Mouse (Mus musculus) E14TG2a.4 (cell line): ENCODE measurements around the gene Itgb5.

Source experiments
- H3K27me3 ChIP-seq: 2 replicates; pipeline ENCODE4 v1.6.1; 2014; ENCODE audit warnings: low read length, control low read depth; ENCODE audit not compliant: insufficient read depth
- H3K36me3 ChIP-seq: 2 replicates; pipeline ENCODE4 v1.6.1; 2014; ENCODE audit warnings: low read length, control low read depth; ENCODE audit not compliant: insufficient read depth
- H3K4me1 ChIP-seq: replicated peaks from 2 replicates; pipeline ENCODE4 v1.6.1; 2014; ENCODE audit warnings: low read depth, low read length, control low read depth
- H3K4me3 ChIP-seq: replicated peaks from 2 replicates; pipeline ENCODE4 v1.5.1; 2014; ENCODE audit warnings: mild to moderate bottlenecking, low read length
- H3K9me3 ChIP-seq: 2 replicates; pipeline ENCODE4 v1.6.1; 2014; ENCODE audit warnings: low read length, control low read depth
- CTCF ChIP-seq: conservative IDR thresholded peaks from 2 replicates; pipeline ENCODE4 v1.5.1; 2014; ENCODE audit warnings: low read length
- NANOG ChIP-seq: IDR thresholded peaks from 2 replicates; pipeline ENCODE4 v1.6.1; 2014; ENCODE audit warnings: borderline replicate concordance, low read length, mixed read lengths
- POU5F1 ChIP-seq: IDR thresholded peaks from 2 replicates; pipeline ENCODE4 v1.6.1; 2014; ENCODE audit warnings: low read length, borderline replicate concordance

The Itgb5 gene

DNA sequence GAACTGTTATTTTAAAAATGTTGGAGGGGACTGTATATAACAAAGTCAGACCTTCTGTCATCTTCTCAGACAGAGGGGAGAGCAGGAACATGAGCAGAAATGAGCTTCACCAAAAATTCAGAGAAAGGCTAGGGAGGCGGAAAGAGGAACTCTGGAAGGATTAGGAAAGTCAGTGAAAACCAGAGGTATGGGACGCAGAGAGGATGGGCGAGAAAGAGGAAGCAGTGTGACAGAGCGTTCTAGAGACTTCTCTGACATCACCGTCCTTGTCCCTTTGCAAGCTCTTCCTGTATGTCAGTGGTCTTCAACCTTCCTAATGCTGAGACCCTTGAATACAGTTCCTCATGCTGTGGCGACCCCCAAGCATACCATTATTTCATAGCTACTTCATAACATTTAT lies 155.9 kb downstream of the Itgb5 start:
- Histone ChIP-seq H3K4me3 (no peak overlapping the region), H3K9me3 (peaks cover 41% of the 10 kb centered on the region), H3K4me1 (peaks cover 17% of the 10 kb centered on the region), H3K36me3 (no peaks in the 10 kb centered on the region), H3K27me3 (no peaks in the 10 kb centered on the region)
- TF ChIP-seq CTCF (no peak), POU5F1 (no peak), NANOG (no peak)

DNA sequence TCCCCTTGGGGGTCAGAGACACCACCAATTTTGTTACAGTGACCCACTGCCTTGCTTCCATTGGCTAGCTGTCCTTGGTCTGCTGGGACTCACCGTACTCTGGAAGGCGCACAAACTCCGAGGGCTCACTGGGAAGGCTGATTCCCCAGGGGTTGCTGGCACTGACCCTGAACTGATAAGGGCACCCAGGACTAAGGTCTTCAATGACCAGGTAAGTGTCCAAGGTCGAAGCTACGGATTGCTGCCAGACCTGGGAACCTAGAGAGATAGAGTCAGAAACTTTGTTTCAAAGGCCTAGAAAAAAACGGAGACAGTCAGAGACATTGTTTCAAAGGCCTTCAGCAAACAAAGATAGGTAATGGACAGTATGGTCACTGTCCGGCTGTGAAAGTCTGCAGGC lies 157.5 kb downstream of the Itgb5 start:
- Histone ChIP-seq H3K9me3 (peaks cover 41% of the 10 kb centered on the region), H3K27me3 (no peaks in the 10 kb centered on the region)
- TF ChIP-seq CTCF (no peak), POU5F1 (no peak), NANOG (no peak)

DNA sequence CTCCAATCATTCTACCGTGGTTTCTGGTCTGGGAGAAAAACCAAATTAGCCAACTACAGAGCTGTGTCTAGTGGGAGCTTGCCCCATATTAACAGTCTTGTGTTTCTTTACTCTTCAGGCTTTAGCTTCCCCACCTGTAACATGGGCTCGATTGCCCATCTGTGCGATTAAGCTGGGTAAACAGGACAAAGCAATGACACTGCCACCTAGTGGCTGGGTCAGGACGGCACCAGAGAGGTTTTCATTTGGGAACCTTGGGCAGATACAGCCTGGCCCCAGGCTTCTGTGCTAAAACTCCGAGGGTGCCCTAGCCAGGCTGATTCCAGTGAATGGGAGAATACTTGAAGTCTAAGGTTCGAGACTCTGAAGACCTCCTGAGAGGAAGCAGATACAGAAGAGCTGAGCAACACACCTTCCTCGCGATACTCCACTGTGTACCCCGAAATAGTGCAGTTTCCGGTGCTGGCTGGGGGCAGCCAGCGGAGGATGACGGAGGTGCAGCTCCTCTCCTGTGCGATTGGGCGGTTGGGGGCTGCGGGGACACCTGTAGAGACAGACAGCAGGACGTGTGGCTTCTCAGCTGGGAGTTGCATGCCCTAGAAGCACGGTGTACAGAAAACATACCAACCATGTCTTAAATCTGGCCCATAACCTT lies 159.0 kb downstream of the Itgb5 start:
- no peaks in the 10 kb centered on the region for H3K36me3 ChIP-seq
- peaks cover 26% of the 10 kb centered on the region for H3K4me1 ChIP-seq
- TF ChIP-seq POU5F1 (no peak), CTCF (peak; percentile 76), NANOG (no peak)
- no peak overlapping the region for H3K4me3 ChIP-seq
- no peaks in the 10 kb centered on the region for H3K27me3 ChIP-seq
- H3K9me3 ChIP-seq: peaks cover 40% of the 10 kb centered on the region

More for the DNA sequence above, 157.5 kb downstream of the Itgb5 start:
- peaks cover 26% of the 10 kb centered on the region for H3K4me1 ChIP-seq
- no peaks in the 10 kb centered on the region for H3K36me3 ChIP-seq
- H3K4me3 ChIP-seq: no peak overlapping the region

DNA sequence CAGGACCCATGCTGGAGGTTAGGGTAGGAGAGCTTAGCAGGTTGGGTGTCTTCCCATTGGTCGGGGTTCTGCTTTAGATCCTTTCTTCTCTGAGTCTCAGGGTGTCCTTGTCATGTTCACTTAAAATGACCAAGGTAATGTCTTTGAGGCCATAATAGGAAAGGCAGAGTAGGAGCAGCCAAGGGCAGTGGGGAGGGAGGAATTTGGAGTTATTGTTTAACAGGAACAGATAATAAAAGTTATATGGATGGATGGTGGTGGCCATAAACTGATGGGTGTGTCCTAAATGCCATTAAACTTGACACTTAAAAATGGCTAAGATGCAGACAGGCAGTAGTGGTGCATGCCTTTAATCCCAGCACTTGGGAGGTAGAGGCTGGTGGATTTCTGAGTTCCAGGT lies 159.6 kb downstream of the Itgb5 start:
- Histone ChIP-seq H3K4me1 (peaks cover 26% of the 10 kb centered on the region), H3K27me3 (no peaks in the 10 kb centered on the region), H3K4me3 (no peak overlapping the region), H3K9me3 (peaks cover 35% of the 10 kb centered on the region), H3K36me3 (no peaks in the 10 kb centered on the region)
- no peak for TF ChIP-seq POU5F1
- TF ChIP-seq CTCF: no peak
- no peak for TF ChIP-seq NANOG

DNA sequence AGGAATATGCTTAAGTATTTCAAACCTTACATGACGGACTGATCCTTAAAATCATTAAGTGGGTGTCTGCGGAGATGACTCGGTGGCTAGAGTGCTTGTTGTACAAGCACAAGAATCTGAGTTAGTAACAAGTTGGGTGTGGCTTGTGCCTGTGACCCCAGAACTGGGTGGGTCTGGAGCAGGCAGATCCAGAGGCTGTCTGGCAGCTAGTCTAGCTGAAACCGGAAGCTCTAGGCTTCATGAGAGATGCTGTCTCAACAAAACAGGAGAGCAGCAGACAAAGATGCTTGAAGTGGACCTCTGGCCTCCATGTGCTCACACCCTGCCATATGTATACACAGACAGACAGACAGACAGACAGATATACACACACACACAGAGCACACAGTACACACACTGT lies 161.2 kb downstream of the Itgb5 start:
- Histone ChIP-seq H3K27me3 (no peaks in the 10 kb centered on the region), H3K4me1 (peaks cover 33% of the 10 kb centered on the region), H3K36me3 (no peaks in the 10 kb centered on the region), H3K4me3 (no peak overlapping the region), H3K9me3 (peaks cover 19% of the 10 kb centered on the region)
- TF ChIP-seq NANOG (no peak), POU5F1 (no peak), CTCF (no peak)

DNA sequence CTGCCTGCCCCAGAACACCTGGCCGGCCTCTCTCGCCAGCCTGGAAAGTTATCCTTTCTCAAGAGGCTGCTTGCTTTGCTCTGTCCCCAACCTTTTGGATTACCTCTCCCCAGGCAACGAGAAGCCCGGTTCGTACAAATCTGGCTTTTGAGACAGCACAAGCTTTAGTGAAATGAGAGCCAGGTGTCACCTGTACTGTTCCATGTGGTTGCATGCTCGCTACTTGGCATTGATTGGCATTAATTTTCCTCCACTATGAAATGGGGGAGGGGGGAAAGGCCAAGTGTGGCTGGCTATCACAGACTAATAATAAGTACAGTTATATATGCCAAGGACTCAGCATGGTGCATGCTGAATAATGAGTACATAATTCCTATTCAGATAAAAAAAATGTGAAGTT lies 164.9 kb downstream of the Itgb5 start:
- H3K4me3 ChIP-seq: no peak overlapping the region
- no peaks in the 10 kb centered on the region for H3K36me3 ChIP-seq
- no peak for TF ChIP-seq CTCF
- TF ChIP-seq NANOG: no peak
- no peak for TF ChIP-seq POU5F1
- H3K4me1 ChIP-seq: peaks cover 29% of the 10 kb centered on the region
- no peaks in the 10 kb centered on the region for H3K9me3 ChIP-seq
- peaks cover 10% of the 10 kb centered on the region for H3K27me3 ChIP-seq

DNA sequence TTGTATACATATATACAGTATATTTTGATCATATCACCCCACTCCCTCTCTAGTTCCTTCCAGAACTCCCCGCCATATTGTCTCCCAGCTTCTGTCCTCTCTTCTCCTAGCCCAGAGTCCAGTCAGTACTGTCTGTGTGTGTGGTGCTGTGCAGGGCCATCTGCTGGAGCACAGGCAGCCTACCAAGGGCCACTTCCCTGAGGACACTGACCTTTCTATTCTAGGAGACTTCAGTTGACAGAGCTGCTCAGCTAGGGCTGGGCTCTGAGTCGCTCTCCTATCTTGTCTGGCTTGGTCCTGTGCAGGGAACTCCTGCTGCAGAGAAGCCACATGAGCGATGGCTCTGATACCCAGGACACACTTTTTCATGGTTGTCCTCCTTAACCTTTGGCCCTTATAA lies 166.0 kb downstream of the Itgb5 start:
- Histone ChIP-seq H3K4me3 (no peak overlapping the region), H3K4me1 (peaks cover 27% of the 10 kb centered on the region), H3K27me3 (peaks cover 10% of the 10 kb centered on the region), H3K36me3 (no peaks in the 10 kb centered on the region), H3K9me3 (no peaks in the 10 kb centered on the region)
- TF ChIP-seq POU5F1: no peak
- no peak for TF ChIP-seq CTCF
- TF ChIP-seq NANOG: no peak

DNA sequence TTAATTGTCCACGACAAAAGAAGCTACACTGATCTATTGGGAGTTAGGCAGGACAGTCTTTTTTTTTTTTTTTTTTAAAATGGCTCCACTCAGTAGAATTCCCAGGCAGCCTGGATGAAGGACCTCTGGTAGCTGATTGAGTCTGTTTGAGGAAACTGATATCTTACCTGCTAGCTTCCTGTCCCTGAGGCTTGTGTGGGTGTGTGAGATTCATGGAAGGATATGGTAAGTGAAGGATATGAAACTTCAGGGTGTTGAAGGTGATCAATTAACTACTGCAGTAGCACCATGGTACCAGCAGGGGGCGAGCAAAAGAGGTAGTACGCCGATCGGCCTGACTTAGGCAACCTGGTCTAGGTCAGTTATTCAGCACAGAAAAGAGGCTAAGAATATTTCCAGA lies 166.6 kb downstream of the Itgb5 start:
- H3K9me3 ChIP-seq: no peaks in the 10 kb centered on the region
- H3K4me3 ChIP-seq: no peak overlapping the region
- H3K27me3 ChIP-seq: peaks cover 10% of the 10 kb centered on the region
- H3K36me3 ChIP-seq: no peaks in the 10 kb centered on the region
- no peak for TF ChIP-seq POU5F1
- peak; percentile 71 for TF ChIP-seq CTCF
- TF ChIP-seq NANOG: no peak
- H3K4me1 ChIP-seq: peaks cover 25% of the 10 kb centered on the region

DNA sequence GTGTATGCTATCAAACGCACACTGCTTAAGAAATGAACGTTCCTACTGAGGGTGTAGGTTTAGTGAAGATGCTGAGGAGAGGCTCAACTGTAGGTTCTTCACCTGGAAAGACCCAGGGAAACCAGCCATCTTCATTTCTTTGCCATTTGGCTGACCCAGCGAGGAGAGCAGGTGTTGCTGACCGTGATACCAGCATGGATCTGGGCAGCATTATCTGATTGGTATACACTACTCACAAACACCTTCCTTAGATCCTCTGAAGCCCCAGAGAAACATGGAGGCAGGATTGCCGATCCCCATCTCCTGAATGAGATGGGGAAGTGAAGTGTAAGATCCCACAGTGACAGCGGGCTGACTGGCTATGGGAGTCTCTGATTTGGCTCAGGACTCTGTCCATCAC lies 168.5 kb downstream of the Itgb5 start:
- no peak overlapping the region for H3K4me3 ChIP-seq
- no peaks in the 10 kb centered on the region for H3K9me3 ChIP-seq
- no peak for TF ChIP-seq CTCF
- no peak for TF ChIP-seq NANOG
- no peak for TF ChIP-seq POU5F1
- peaks cover 15% of the 10 kb centered on the region for H3K4me1 ChIP-seq
- no peaks in the 10 kb centered on the region for H3K36me3 ChIP-seq
- H3K27me3 ChIP-seq: peaks cover 21% of the 10 kb centered on the region
